Mouse (Mus musculus) kidney, adult 2 months (tissue): Measurements from ENCODE around the gene Wdr95. TPM values are rescaled to one million over a fixed set of nuclear protein-coding genes. Genes with fewer than 3 reads are reported as not detected.

Source experiments
- DNase-seq: peaks from one replicate; pipeline ENCODE4 v3.0.0; 2021
- H3K27ac ChIP-seq: fragments of 200-500 bp; 2 replicates; pipeline ENCODE4 v1.5.1; 2012; ENCODE audit warnings: low read depth, low read length, control low read depth, inconsistent platforms; ENCODE audit not compliant: insufficient read depth
- H3K27me3 ChIP-seq: fragments of 200-500 bp; replicated peaks from 2 replicates; pipeline ENCODE4 v1.6.1; 2012; ENCODE audit warnings: mild to moderate bottlenecking, moderate library complexity, low read length, inconsistent platforms; ENCODE audit not compliant: control insufficient read depth, insufficient read depth
- H3K36me3 ChIP-seq: fragments of 200-500 bp; 2 replicates; pipeline ENCODE4 v1.6.1; 2012; ENCODE audit warnings: mild to moderate bottlenecking, moderate library complexity, low read length, inconsistent platforms; ENCODE audit not compliant: control insufficient read depth, insufficient read depth
- H3K4me1 ChIP-seq: fragments of 200-500 bp; 2 replicates; pipeline ENCODE4 v1.6.1; 2011; ENCODE audit warnings: low read length; ENCODE audit not compliant: control insufficient read depth, insufficient read depth
- H3K4me3 ChIP-seq: fragments of 200-500 bp; 2 replicates; pipeline ENCODE4 v1.5.1; 2011; ENCODE audit warnings: mild to moderate bottlenecking, low read depth, low read length, control low read depth; ENCODE audit not compliant: insufficient read depth
- CTCF ChIP-seq: fragments of 200-500 bp; conservative IDR thresholded peaks from 2 replicates; pipeline ENCODE4 v1.5.1; 2011; ENCODE audit warnings: low read depth, mild to moderate bottlenecking, control low read depth, low read length, moderate library complexity, mixed read lengths; ENCODE audit not compliant: insufficient read depth, insufficient read length
- POLR2A ChIP-seq: fragments of 200-500 bp; IDR thresholded peaks from one replicate; pipeline ENCODE4 v1.6.1; 2011; ENCODE audit warnings: low read depth, low read length, control low read depth
- WGBS: fragments of 180-500 bp; shearing (Covaris S2); methylation state at CpG from one replicate; pipeline ENCODE4 v1.1.7; 2018; 5-methylcytosine and 5-hydroxymethylcytosine counted together
- polyA plus RNA-seq: library from polyadenylated mRNA; depleted of rRNA; stranded (reverse); fragments of >200 nt; gene quantifications from 2 replicates; pipeline ENCODE4 v1.2.3, GENCODE M21; 2012; rRNA removed

The Wdr95 gene
- polyA plus RNA-seq, 1 experiment = 0.03 TPM

- TF ChIP-seq CTCF (no peak), POLR2A (no peak)
- no peaks in the 10 kb centered on the region for H3K36me3 ChIP-seq
- no peak overlapping the region for H3K27ac ChIP-seq
- no peaks in the 10 kb centered on the region for H3K4me1 ChIP-seq
- H3K4me3 ChIP-seq = no peak overlapping the region
- 69% methylated on average over 3 of the region's 3 CpGs for WGBS
- DNase-seq = no peak
- no peaks in the 10 kb centered on the region for H3K27me3 ChIP-seq
These were observed 129.5 kb downstream of the Wdr95 start for GRCm38 (mm10) chr5:149658022-149658421.

GRCm38 (mm10) chr5:149658741-149659413, 130.4 kb downstream of the Wdr95 start:
- no peak for TF ChIP-seq POLR2A
- no peak for TF ChIP-seq CTCF
- H3K4me3 ChIP-seq = no peak overlapping the region

GRCm38 (mm10) chr5:149659414-149659780, 130.9 kb downstream of the Wdr95 start:
- no peak for DNase-seq
- Histone ChIP-seq H3K27ac (no peak overlapping the region), H3K4me3 (no peak overlapping the region), H3K27me3 (no peaks in the 10 kb centered on the region), H3K4me1 (no peaks in the 10 kb centered on the region), H3K36me3 (no peaks in the 10 kb centered on the region)
- 63% methylated on average over 9 of the region's 9 CpGs for WGBS
- no peak for TF ChIP-seq POLR2A
- TF ChIP-seq CTCF = no peak

More at GRCm38 (mm10) chr5:149658741-149659413, 130.4 kb downstream of the Wdr95 start:
- Histone ChIP-seq H3K4me1 (no peaks in the 10 kb centered on the region), H3K27me3 (no peaks in the 10 kb centered on the region), H3K36me3 (no peaks in the 10 kb centered on the region), H3K27ac (no peak overlapping the region)
- no peak for DNase-seq
- 70% methylated on average over 9 of the region's 9 CpGs for WGBS

DNA sequence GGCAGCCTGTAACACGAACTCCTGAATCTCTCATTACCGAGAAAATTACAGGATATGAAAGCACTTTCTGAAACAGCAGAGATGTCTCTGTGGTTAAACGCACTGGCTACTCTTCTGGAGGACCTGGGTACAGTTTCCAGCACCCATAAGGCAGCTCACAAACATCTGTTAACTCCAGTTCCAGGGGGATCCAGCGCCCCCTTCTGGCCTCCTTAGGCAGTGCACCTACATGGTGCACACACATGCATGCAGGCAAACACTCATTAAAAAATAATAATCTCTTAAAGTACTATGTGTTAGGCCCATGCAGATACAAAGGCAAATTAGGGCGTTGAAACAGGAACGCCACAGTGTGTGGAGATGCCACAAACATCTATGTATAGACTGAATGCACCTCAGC, 132.9 kb downstream of the Wdr95 start:
- DNase-seq = no peak
- no peaks in the 10 kb centered on the region for H3K36me3 ChIP-seq
- H3K4me1 ChIP-seq = no peaks in the 10 kb centered on the region
- no peak overlapping the region for H3K4me3 ChIP-seq
- WGBS = 81% methylated on average over 6 of the region's 6 CpGs
- TF ChIP-seq CTCF (no peak), POLR2A (no peak)
- no peak overlapping the region for H3K27ac ChIP-seq
- H3K27me3 ChIP-seq = no peaks in the 10 kb centered on the region

Other genes starting within 250 kb of the Wdr95 start
- gene Medag, start 116.9 kb upstream of the Wdr95 start, polyA plus RNA-seq = 0.61 and 0.88 TPM in 2 replicates
- gene Tex26, start 89.0 kb upstream of the Wdr95 start, polyA plus RNA-seq = not detected in 2 replicates
- 21.7 and 24.0 TPM in 2 replicates for gene Hsph1, start 107.7 kb downstream of the Wdr95 start, polyA plus RNA-seq
- 6.4 TPM in 2 replicates for gene B3glct, start 149.6 kb downstream of the Wdr95 start, polyA plus RNA-seq